Mouse (Mus musculus) embryonic facial prominence, embryonic 13.5 days (tissue): Measurements from ENCODE around the gene Limk2. TPM values are rescaled to one million over a fixed set of nuclear protein-coding genes. Genes with fewer than 3 reads are reported as not detected.

ENCODE experiments used
- ATAC-seq: fragments of 200-750 bp; cut with Nextera tagmentation; 2 replicates; pipeline ENCODE4 v1.8.0; 2017; ENCODE audit warnings: low read depth; ENCODE audit not compliant: insufficient number of reproducible peaks, insufficient read depth, low FRiP score, low TSS enrichment
- H3K27ac ChIP-seq: fragments of 300-500 bp; sonication (generic); 2 replicates; pipeline ENCODE4 v1.5.1; 2015; ENCODE audit warnings: moderate library complexity, mild to moderate bottlenecking, inconsistent platforms
- H3K27me3 ChIP-seq: fragments of 300-500 bp; sonication (generic); 2 replicates; pipeline ENCODE4 v1.6.1; 2015; ENCODE audit warnings: mild to moderate bottlenecking, inconsistent platforms
- H3K36me3 ChIP-seq: fragments of 300-500 bp; sonication (generic); 2 replicates; pipeline ENCODE4 v1.6.1; 2015; ENCODE audit warnings: mild to moderate bottlenecking, inconsistent platforms
- H3K4me1 ChIP-seq: fragments of 300-500 bp; sonication (generic); 2 replicates; pipeline ENCODE4 v1.6.1; 2015; ENCODE audit warnings: inconsistent platforms
- H3K4me2 ChIP-seq: fragments of 300-500 bp; sonication (generic); 2 replicates; pipeline ENCODE4 v1.6.1; 2015; ENCODE audit warnings: moderate library complexity, mild to moderate bottlenecking, inconsistent platforms
- H3K4me3 ChIP-seq: fragments of 300-500 bp; sonication (generic); 2 replicates; pipeline ENCODE4 v1.5.1; 2015; ENCODE audit warnings: mild to moderate bottlenecking, inconsistent platforms
- H3K9ac ChIP-seq: fragments of 300-500 bp; sonication (generic); 2 replicates; pipeline ENCODE4 v1.6.1; 2015; ENCODE audit warnings: mild to moderate bottlenecking, inconsistent platforms
- H3K9me3 ChIP-seq: fragments of 300-500 bp; sonication (generic); 2 replicates; pipeline ENCODE4 v1.6.1; 2016; ENCODE audit warnings: inconsistent platforms
- WGBS: fragments of 180-500 bp; shearing (Covaris S2); methylation state at CpG from one replicate; pipeline ENCODE4 v1.1.7; 2015; ENCODE audit warnings: mixed read lengths; 5-methylcytosine and 5-hydroxymethylcytosine counted together
- polyA plus RNA-seq: library from polyadenylated mRNA; unstranded; fragments of >200 nt; fragmentation: Nextera tagmentation; extraction: Ambion mirVana; gene quantifications from 2 replicates; pipeline ENCODE4 v1.2.1, GENCODE M21; 2015

Limk2 gene
- polyA plus RNA-seq, 1 experiment from 2014 or later = 80.5 TPM

- peak overlapping the region; percentile 84 for H3K27ac ChIP-seq
These were observed 77.8 kb downstream of the Limk2 start for GRCm38 (mm10) chr11:3330991-3331750.

GRCm38 (mm10) chr11:3330566-3330965 is 78.4 kb downstream of the Limk2 start:
- Histone ChIP-seq H3K27me3 (no peaks in the 10 kb centered on the region), H3K4me2 (peak overlapping the region; percentile 99), H3K4me3 (peak overlapping the region; percentile 52), H3K36me3 (peaks cover 5% of the 10 kb centered on the region; the same call in 1 of the 2 replicates), H3K9me3 (no peaks in the 10 kb centered on the region), H3K9ac (peak overlapping the region; percentile 72), H3K27ac (peak overlapping the region; percentile 84), H3K4me1 (peaks cover 34% of the 10 kb centered on the region)
- no peak for ATAC-seq
- WGBS = 1% methylated on average over 9 of the region's 9 CpGs

More at GRCm38 (mm10) chr11:3330991-3331750, 77.8 kb downstream of the Limk2 start:
- H3K4me1 ChIP-seq = peaks cover 40% of the 10 kb centered on the region
- peak overlapping the region; percentile 72 for H3K9ac ChIP-seq
- no peaks in the 10 kb centered on the region for H3K9me3 ChIP-seq
- H3K4me2 ChIP-seq = peak overlapping the region; percentile 99
- no peak for ATAC-seq
- H3K27me3 ChIP-seq = no peaks in the 10 kb centered on the region
- H3K4me3 ChIP-seq = peak overlapping the region; percentile 52
- 2% methylated on average over 14 of the region's 14 CpGs for WGBS
- H3K36me3 ChIP-seq = peaks cover 5% of the 10 kb centered on the region; the same call in 1 of the 2 replicates

GRCm38 (mm10) chr11:3329891-3330451 is 79.0 kb downstream of the Limk2 start, which contains the start of gene Pik3ip1:
Gene Pik3ip1, plus strand, starts transcription at chr11:3330401.
- Histone ChIP-seq H3K4me3 (peak within 1 kb of the TSS; percentile 52), H3K4me1 (peaks cover 28% of the 10 kb centered on the region), H3K27me3 (no peaks in the 10 kb centered on the region), H3K4me2 (peak within 1 kb of the TSS; percentile 99), H3K9ac (peak within 1 kb of the TSS; percentile 72), H3K36me3 (peaks cover 5% of the 10 kb centered on the region; the same call in 1 of the 2 replicates), H3K27ac (peak within 1 kb of the TSS; percentile 84), H3K9me3 (no peaks in the 10 kb centered on the region)
- no peak for ATAC-seq

- Histone ChIP-seq H3K4me3 (no peak overlapping the region), H3K27ac (peak overlapping the region; percentile 52; the same call in 1 of the 2 replicates), H3K4me1 (peaks cover 26% of the 10 kb centered on the region), H3K27me3 (no peaks in the 10 kb centered on the region), H3K9me3 (no peaks in the 10 kb centered on the region), H3K4me2 (no peak overlapping the region), H3K36me3 (peaks cover 2% of the 10 kb centered on the region; the same call in 1 of the 2 replicates), H3K9ac (no peak overlapping the region)
- WGBS = 75% methylated on average over 11 of the region's 11 CpGs
- no peak for ATAC-seq
These were observed 79.9 kb downstream of the Limk2 start for GRCm38 (mm10) chr11:3328806-3329775.

- Histone ChIP-seq H3K36me3 (no peaks in the 10 kb centered on the region), H3K9ac (no peak overlapping the region), H3K4me1 (peaks cover 26% of the 10 kb centered on the region), H3K9me3 (no peaks in the 10 kb centered on the region), H3K4me2 (no peak overlapping the region), H3K4me3 (no peak overlapping the region), H3K27ac (no peak overlapping the region), H3K27me3 (no peaks in the 10 kb centered on the region)
- 77% methylated on average over 5 of the region's 5 CpGs for WGBS
- no peak for ATAC-seq
These were observed 80.7 kb downstream of the Limk2 start for GRCm38 (mm10) chr11:3328271-3328670.

- WGBS = 93% methylated on average over 3 of the region's 3 CpGs
- Histone ChIP-seq H3K27ac (no peak overlapping the region), H3K4me2 (no peak overlapping the region), H3K4me3 (no peak overlapping the region), H3K36me3 (no peaks in the 10 kb centered on the region), H3K27me3 (no peaks in the 10 kb centered on the region), H3K9me3 (no peaks in the 10 kb centered on the region), H3K4me1 (no peaks in the 10 kb centered on the region), H3K9ac (no peak overlapping the region)
- no peak for ATAC-seq
These were observed 90.7 kb downstream of the Limk2 start for GRCm38 (mm10) chr11:3318286-3318685.

- peaks cover 34% of the 10 kb centered on the region for H3K36me3 ChIP-seq
- H3K4me3 ChIP-seq = no peak overlapping the region
- no peak overlapping the region for H3K27ac ChIP-seq
- no peaks in the 10 kb centered on the region for H3K4me1 ChIP-seq
- no peak for ATAC-seq
- 29% methylated on average over 2 of the region's 2 CpGs for WGBS
- no peaks in the 10 kb centered on the region for H3K27me3 ChIP-seq
- no peaks in the 10 kb centered on the region for H3K9me3 ChIP-seq
- no peak overlapping the region for H3K4me2 ChIP-seq
- no peak overlapping the region for H3K9ac ChIP-seq
These were observed 94.8 kb downstream of the Limk2 start for GRCm38 (mm10) chr11:3314148-3314547.

- 76% methylated on average over 1 of the region's 1 CpGs for WGBS
- Histone ChIP-seq H3K9me3 (no peaks in the 10 kb centered on the region), H3K4me2 (no peak overlapping the region), H3K36me3 (peaks cover 42% of the 10 kb centered on the region), H3K4me3 (no peak overlapping the region), H3K27ac (no peak overlapping the region), H3K27me3 (no peaks in the 10 kb centered on the region), H3K9ac (no peak overlapping the region), H3K4me1 (no peaks in the 10 kb centered on the region)
- no peak for ATAC-seq
These were observed 95.7 kb downstream of the Limk2 start for GRCm38 (mm10) chr11:3313294-3313693.

GRCm38 (mm10) chr11:3311586-3312347 is 97.2 kb downstream of the Limk2 start:
- no peaks in the 10 kb centered on the region for H3K27me3 ChIP-seq
- H3K36me3 ChIP-seq = peaks cover 58% of the 10 kb centered on the region
- no peak overlapping the region for H3K4me2 ChIP-seq
- no peak overlapping the region for H3K4me3 ChIP-seq
- 78% methylated on average over 10 of the region's 10 CpGs for WGBS
- no peaks in the 10 kb centered on the region for H3K4me1 ChIP-seq
- no peak overlapping the region for H3K9ac ChIP-seq
- no peak for ATAC-seq
- no peak overlapping the region for H3K27ac ChIP-seq
- H3K9me3 ChIP-seq = no peaks in the 10 kb centered on the region

GRCm38 (mm10) chr11:3310789-3311585 is 98.0 kb downstream of the Limk2 start:
- H3K27me3 ChIP-seq = no peaks in the 10 kb centered on the region
- H3K9ac ChIP-seq = no peak overlapping the region
- peaks cover 65% of the 10 kb centered on the region for H3K36me3 ChIP-seq
- H3K9me3 ChIP-seq = no peaks in the 10 kb centered on the region
- 87% methylated on average over 10 of the region's 10 CpGs for WGBS
- ATAC-seq = no peak
- H3K27ac ChIP-seq = no peak overlapping the region
- H3K4me3 ChIP-seq = no peak overlapping the region
- H3K4me1 ChIP-seq = no peaks in the 10 kb centered on the region
- H3K4me2 ChIP-seq = no peak overlapping the region
